Mouse (Mus musculus) kidney, embryonic 16.5 days (tissue): ENCODE measurements around the gene Sema3f. TPM values are rescaled to one million over a fixed set of nuclear protein-coding genes. Genes with fewer than 3 reads are reported as not detected.

Source experiments
- ATAC-seq: fragments of 200-750 bp; cut with Nextera tagmentation; 2 replicates; pipeline ENCODE4 v1.8.0; 2017; ENCODE audit warnings: moderate TSS enrichment; ENCODE audit not compliant: low FRiP score, low TSS enrichment
- H3K27ac ChIP-seq: fragments of 300-500 bp; sonication (generic); 2 replicates; pipeline ENCODE4 v1.5.1; 2014; ENCODE audit warnings: low read length
- H3K27me3 ChIP-seq: fragments of 300-500 bp; sonication (generic); 2 replicates; pipeline ENCODE4 v1.6.1; 2014; ENCODE audit warnings: low read length, control low read depth, mixed read lengths; ENCODE audit not compliant: insufficient read depth
- H3K36me3 ChIP-seq: fragments of 300-500 bp; sonication (generic); 2 replicates; pipeline ENCODE4 v1.6.1; 2014; ENCODE audit warnings: low read length, control low read depth, mixed read lengths; ENCODE audit not compliant: insufficient read depth
- H3K4me1 ChIP-seq: fragments of 300-500 bp; sonication (generic); 2 replicates; pipeline ENCODE4 v1.6.1; 2014; ENCODE audit warnings: low read length, control low read depth, mixed read lengths; ENCODE audit not compliant: insufficient read depth
- H3K4me2 ChIP-seq: fragments of 300-500 bp; sonication (generic); replicated peaks from 2 replicates; pipeline ENCODE4 v1.6.1; 2014; ENCODE audit warnings: low read depth, low read length
- H3K4me3 ChIP-seq: fragments of 300-500 bp; sonication (generic); 2 replicates; pipeline ENCODE4 v1.5.1; 2014; ENCODE audit warnings: mild to moderate bottlenecking, low read length
- H3K9ac ChIP-seq: fragments of 300-500 bp; sonication (generic); replicated peaks from 2 replicates; pipeline ENCODE4 v1.6.1; 2014; ENCODE audit warnings: low read length
- H3K9me3 ChIP-seq: fragments of 300-500 bp; sonication (generic); 2 replicates; pipeline ENCODE4 v1.6.1; 2016; ENCODE audit warnings: low read length, control low read depth
- WGBS: fragments of 180-500 bp; shearing (Covaris S2); extraction: QIAGEN DNeasy Blood & Tissue Kit; methylation state at CpG from one replicate; pipeline ENCODE4 v1.1.7; 2014; 5-methylcytosine and 5-hydroxymethylcytosine counted together
- polyA plus RNA-seq: library from polyadenylated mRNA; unstranded; fragments of >200 nt; fragmentation: Nextera tagmentation; extraction: Ambion mirVana; gene quantifications from 2 replicates; pipeline ENCODE4 v1.2.1, GENCODE M21; 2015

Gene Sema3f
- polyA plus RNA-seq, 1 experiment from 2014 or later: 20.9 TPM

GRCm38 (mm10) chr9:107633091-107633660 is 77.1 kb downstream of the Sema3f start:
- Histone ChIP-seq H3K4me3 (peak overlapping the region; percentile 94), H3K27ac (peak overlapping the region; percentile 94), H3K9ac (peak overlapping the region; percentile 94), H3K27me3 (no peaks in the 10 kb centered on the region), H3K4me1 (peaks cover 66% of the 10 kb centered on the region), H3K9me3 (no peaks in the 10 kb centered on the region), H3K4me2 (peak overlapping the region; percentile 98), H3K36me3 (0 out of 2 replicates have a peak, but pooled peaks cover 3% of the 10 kb centered on the region)
- ATAC-seq: peak; percentile 40; the same call in 1 of the 2 replicates
- under 1% methylated on average over 33 of the region's 33 CpGs for WGBS

DNA sequence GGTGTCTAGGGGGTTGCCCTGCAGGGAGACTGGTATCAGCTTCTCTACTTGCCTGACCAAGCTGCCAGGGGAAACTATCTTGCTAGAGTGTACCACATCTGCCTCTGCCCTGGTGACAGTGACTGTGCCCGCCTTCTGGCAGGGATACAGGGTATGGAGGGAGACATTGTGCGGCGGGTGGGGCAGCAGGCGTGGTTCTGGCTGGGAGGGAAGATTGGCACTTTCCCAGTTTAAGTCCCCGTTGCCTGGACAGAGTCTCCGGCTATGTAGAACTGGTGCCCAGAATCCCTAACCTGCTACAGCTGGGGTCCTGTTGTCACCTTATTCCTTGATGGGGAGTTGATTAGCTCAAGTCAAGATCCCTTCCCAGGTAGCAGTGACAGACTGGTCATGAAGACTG is 77.8 kb downstream of the Sema3f start:
- no peaks in the 10 kb centered on the region for H3K9me3 ChIP-seq
- peaks cover 72% of the 10 kb centered on the region for H3K4me1 ChIP-seq
- ATAC-seq: no peak
- peak overlapping the region; percentile 98 for H3K4me2 ChIP-seq
- peak overlapping the region; percentile 94 for H3K4me3 ChIP-seq
- H3K27me3 ChIP-seq: no peaks in the 10 kb centered on the region
- H3K27ac ChIP-seq: peak overlapping the region; percentile 94
- H3K36me3 ChIP-seq: 0 out of 2 replicates have a peak, but pooled peaks cover 7% of the 10 kb centered on the region
- H3K9ac ChIP-seq: peak overlapping the region; percentile 94
- 66% methylated on average over 6 of the region's 6 CpGs for WGBS

DNA sequence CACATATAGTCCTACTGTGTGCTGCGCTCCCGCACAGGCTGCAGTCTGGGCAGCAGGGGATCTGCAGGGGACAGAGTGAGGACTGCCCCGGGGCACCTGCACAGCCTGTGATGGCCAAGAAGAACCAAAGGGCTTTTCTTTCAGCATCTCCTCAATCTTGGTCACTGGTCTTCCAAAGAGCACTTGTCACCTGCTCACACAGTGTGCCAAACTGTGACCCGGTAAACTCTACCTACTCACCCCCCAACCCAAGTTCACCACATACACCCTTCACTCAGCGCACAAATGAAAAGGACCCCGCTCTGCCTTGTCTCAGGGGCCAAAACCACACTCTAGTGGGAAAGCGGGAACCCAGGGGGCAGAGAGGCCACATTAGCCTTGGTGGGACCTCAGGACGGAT is 78.4 kb downstream of the Sema3f start:
- Histone ChIP-seq H3K27ac (peak overlapping the region; percentile 94), H3K9ac (peak overlapping the region; percentile 94), H3K36me3 (0 out of 2 replicates have a peak, but pooled peaks cover 8% of the 10 kb centered on the region), H3K27me3 (no peaks in the 10 kb centered on the region), H3K4me1 (peaks cover 74% of the 10 kb centered on the region), H3K4me2 (peak overlapping the region; percentile 98), H3K9me3 (no peaks in the 10 kb centered on the region), H3K4me3 (peak overlapping the region; percentile 94)
- no peak for ATAC-seq
- 91% methylated on average over 8 of the region's 8 CpGs for WGBS

Other genes with a start within 250 kb of the Sema3f start
- 49.7 and 51.0 TPM in 2 replicates for gene Tmem115, start 176.5 kb downstream of the Sema3f start, polyA plus RNA-seq
- gene Cyb561d2, start 168.3 kb downstream of the Sema3f start, polyA plus RNA-seq: 35.8 and 39.0 TPM in 2 replicates
- 57.0 and 59.0 TPM in 2 replicates for gene Nprl2, start 168.2 kb downstream of the Sema3f start, polyA plus RNA-seq
- gene Zmynd10, start 163.2 kb downstream of the Sema3f start, polyA plus RNA-seq: 3.3 and 3.9 TPM in 2 replicates
- gene Rassf1, start 158.9 kb downstream of the Sema3f start, polyA plus RNA-seq: 66.8 and 68.9 TPM in 2 replicates
- 45.3 and 48.0 TPM in 2 replicates for gene Tusc2, start 147.2 kb downstream of the Sema3f start, polyA plus RNA-seq
- gene Hyal2, start 142.5 kb downstream of the Sema3f start, polyA plus RNA-seq: 131 and 132 TPM in 2 replicates
- 10.6 and 12.3 TPM in 2 replicates for gene Hyal1, start 133.5 kb downstream of the Sema3f start, polyA plus RNA-seq
- 21.8 and 24.1 TPM in 2 replicates for gene Naa80, start 131.6 kb downstream of the Sema3f start, polyA plus RNA-seq
- gene Hyal3, start 129.7 kb downstream of the Sema3f start, polyA plus RNA-seq: 1.3 and 1.6 TPM in 2 replicates
- gene Ifrd2, start 122.8 kb downstream of the Sema3f start, polyA plus RNA-seq: 60.7 and 64.3 TPM in 2 replicates
- 31.3 TPM in 2 replicates for gene Sema3b, start 101.2 kb downstream of the Sema3f start, polyA plus RNA-seq
- gene Gnai2, start 75.1 kb downstream of the Sema3f start, polyA plus RNA-seq: 447 and 455 TPM in 2 replicates
- gene Slc38a3, start 40.9 kb downstream of the Sema3f start, polyA plus RNA-seq: 12.4 and 12.9 TPM in 2 replicates
- gene Gnat1, start 30.8 kb downstream of the Sema3f start, polyA plus RNA-seq: 2.8 and 3.0 TPM in 2 replicates
- 203 and 214 TPM in 2 replicates for gene Rbm5, start 60.5 kb upstream of the Sema3f start, polyA plus RNA-seq
- 71.5 and 83.7 TPM in 2 replicates for gene Rbm6, start 162.8 kb upstream of the Sema3f start, polyA plus RNA-seq
- gene Mon1a, start 177.7 kb upstream of the Sema3f start, polyA plus RNA-seq: 12.9 and 13.6 TPM in 2 replicates
- gene Mst1r, start 196.4 kb upstream of the Sema3f start, polyA plus RNA-seq: 2.1 and 2.8 TPM in 2 replicates
- not detected in 2 replicates for gene Actl11, start 218.0 kb upstream of the Sema3f start, polyA plus RNA-seq
- gene Camkv, start 225.2 kb upstream of the Sema3f start, polyA plus RNA-seq: 2.0 and 2.2 TPM in 2 replicates
- 23.3 and 24.5 TPM in 2 replicates for gene Traip, start 239.7 kb upstream of the Sema3f start, polyA plus RNA-seq